Mouse (Mus musculus): ENCODE data around the gene Tet3.

The Tet3 gene

DNA sequence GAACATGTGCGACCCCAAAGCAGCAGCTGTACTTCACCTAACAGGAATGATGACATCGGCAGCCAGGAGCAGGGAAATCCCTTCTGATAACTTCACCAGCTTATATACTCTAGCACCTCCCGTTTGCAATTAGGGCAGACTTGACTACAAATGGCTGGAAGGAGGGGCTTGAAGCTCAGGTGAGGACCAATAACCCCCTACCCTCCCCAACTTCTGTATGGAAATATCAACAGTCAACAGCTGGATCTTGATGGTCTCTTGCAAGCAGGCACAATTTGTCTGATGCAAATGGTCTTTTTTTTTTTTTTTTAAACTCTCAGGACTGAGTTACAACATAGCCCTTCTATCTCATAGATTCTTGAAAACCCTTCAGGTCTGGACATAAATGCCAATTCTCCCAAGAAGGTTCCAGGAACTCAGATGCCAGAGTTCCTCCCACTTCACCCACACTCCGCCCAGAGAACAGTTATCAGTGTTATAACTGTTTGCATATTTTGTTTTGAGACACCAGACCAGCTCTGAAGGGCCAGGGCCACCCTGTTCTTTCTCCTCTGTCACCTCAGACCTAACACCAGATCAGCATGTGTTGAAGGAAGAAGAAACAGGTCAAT is at the start of gene Tet3:
Gene Tet3, minus strand, starts transcription at position 51 of the 611 bp plus-strand sequence.
- DNase-seq (ENCODE audit: low read depth, low spot score) = no peak

DNA sequence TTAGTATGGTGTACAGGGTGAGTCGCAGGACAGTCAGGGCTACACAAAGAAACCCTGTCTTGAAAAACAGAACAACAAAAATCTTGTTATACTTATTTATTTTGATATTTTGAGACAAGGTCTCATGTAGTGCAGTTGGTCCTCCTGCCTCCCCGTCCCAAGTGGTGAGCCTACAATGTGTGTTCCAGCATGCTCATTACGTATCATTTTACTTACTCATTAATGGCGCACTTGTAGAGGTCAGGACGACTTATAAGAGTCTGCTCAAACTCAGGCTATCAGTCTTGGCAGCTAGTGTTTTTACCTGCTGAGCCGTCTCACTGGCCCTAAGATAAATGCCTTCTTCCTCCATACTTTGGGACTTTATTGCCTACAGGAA is 48.3 kb upstream of the Tet3 start:
- no peak for DNase-seq (ENCODE audit: low read depth, low spot score)

DNA sequence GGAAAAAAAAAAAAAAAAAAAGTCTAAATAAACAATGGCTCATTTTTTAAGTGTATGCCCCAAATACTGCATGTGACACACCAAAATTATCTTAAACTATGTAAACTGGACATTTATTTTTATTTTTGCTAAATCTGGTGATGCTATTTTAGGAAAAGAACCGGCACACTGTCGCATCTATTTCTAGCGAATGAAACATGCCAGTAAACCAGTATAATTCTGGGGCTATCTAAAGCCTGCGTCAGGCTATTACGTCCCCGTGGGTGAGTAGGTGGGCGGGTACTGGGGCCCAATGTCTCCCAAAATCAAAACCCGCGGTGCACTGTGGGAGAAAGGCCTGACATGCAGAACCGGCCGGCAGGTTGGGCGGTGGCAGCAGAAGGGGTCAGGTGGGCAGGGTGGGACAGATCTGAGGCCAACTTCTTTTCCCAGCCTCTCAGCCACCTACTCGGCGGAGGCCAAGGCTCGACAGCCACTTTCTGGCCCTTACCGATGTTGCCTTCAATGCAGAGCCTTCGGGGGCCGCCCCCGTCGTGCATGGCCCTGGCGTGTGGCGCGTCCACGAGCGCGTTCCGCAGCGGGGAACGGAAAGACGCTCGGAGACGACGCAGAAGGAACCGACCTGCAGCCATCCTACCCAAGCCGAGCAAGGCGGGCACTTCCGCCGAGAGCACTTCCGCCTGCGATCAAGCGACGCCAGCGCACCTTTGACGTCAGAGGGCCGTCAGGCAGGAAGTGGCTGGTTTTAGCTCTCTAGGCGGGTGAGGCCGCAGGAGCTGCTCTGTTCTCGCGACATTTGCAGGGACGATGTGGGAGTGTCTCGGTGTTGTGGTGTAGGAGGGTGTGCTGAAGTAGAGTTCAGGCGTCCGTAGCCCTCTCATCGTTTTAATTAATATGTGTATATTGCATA is 47.6 kb upstream of the Tet3 start, which contains the start of gene Dguok:
Gene Dguok, minus strand, starts transcription at position 712 of the 910 bp plus-strand sequence.
- DNase-seq (ENCODE audit: low read depth, low spot score) = peak; percentile 97

DNA sequence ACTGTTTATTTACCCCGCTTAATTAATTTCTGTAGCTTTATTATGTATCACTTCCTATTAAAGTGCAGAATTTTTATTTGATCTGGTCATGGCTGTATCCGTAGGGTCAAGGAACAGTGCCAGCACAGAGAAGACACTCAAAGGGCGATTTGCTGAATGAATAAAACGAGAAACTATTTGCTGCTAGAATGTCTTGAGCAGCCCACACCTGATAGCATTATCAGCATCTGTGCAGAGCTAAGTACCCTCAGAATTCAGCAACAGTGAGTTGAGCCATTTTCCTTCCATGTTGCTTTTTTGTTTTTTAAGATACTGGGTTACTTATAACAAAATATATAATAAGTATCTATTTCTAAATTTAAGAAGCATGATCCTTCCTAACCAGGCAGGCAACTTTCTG is 46.7 kb upstream of the Tet3 start:
- DNase-seq (ENCODE audit: low read depth, low spot score) = no peak

DNA sequence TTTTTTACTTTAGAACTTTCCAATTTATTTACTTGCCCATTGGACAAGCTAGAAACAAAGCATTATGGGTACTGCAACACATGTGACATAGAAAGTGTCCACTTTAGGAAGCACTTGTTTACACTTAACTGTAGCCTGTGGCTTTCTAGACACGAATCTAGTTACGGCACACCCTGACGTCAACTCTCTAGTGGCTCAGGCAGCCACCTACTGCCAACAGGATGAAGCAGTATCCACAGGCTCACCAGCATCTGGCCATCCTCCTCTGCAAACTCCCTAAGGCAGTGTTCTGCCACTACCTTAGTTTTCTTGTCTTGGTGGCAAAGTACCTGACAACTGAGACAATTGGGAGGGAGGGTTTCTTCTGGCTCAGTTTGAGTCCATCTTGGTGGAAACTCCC is 44.5 kb upstream of the Tet3 start:
- no peak for DNase-seq (ENCODE audit: low read depth, low spot score)

DNA sequence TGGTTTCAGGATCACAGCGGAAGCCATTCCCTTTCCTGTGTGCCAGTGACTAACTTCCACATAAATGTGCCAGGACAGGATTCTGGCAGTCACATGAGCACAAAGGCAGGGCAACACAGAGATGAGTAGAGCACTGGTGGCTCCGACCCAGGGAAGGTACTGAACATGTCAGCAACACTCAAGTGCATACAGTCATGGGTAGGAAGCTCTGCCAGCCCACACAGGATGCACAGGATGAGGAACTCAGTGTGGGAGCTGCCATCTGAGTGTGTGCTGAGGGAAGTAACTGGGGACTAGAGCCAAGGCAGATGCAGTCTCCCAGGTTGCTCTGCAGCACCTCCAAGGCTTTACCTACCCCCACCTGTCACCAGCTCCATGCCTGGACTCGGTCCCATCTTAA is 43.8 kb upstream of the Tet3 start:
- DNase-seq (ENCODE audit: low read depth, low spot score) = no peak

DNA sequence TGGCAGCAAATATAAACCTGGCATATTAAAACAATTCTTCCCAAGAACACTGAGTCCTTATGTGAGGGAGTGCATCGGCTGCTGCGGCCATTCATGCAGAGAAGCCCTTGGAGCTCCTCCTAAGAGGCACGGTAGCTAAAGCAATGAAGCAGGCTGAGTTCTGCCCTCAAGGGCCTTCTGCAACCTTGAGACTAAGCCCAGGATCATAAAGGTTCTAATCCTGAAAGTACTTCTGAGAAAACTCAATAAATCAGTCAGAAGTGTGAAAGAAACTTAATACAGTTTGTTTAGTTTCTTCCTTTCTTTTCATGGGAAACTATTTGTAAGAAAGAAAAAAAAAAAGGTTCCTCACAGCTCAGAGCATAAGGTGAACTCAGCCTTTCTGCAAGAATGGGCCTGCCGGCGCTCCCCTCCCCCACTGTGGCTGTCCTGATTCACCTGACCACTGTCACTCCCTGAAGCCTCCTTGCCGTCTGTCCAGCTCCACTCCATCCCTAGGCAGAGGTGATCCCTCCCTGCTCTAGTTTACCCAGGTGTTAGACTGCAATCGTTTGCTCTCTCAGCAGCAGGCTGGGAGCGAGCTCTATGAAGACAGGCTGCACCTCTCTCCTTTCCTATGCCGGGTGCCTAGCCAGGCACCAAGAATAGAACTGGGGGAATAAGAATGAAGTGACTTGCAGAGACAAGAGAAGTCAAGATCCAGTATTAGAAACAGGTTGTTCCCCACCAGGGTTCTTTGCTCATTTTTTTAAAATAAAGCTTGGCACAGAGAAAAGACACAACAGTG is 42.8 kb upstream of the Tet3 start:
- DNase-seq (ENCODE audit: low read depth, low spot score) = no peak

DNA sequence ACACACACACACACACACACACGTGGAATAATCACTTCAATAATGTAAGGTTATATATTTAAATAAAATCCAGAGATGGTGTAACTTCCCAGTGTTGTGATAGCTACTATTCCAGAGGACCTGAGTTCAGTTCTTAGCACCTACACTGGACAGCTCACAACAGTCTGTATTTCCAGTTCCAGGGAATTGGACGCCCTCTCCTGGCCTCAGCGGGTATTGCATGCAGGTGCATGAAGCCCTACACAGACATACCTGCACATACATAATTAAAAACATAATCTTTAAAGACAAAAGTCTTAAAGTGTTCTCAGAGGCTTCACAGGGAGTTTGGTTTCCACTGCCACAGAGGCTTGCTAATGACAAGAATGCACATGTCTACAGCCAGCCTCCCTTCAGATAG is 41.6 kb upstream of the Tet3 start:
- DNase-seq (ENCODE audit: low read depth, low spot score) = no peak

DNA sequence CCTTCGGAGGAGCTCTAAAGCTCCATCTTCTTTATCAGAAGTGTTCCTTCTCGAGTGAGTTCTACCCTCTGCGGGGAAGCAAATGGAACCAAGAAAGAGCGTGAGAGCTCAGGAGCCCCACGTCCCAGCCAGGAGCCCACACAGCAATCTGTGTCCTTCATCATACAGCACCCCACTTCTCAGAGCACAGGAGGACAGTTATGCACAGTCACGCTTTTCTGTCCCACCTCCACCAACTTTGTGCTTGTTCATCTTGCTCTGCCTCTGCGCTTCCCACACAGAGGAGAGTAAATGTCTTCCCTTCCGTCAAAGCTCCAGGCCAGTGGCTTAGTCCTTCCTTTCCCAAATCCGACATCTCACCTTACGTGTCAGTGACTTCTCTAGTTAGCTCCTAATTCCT is 40.2 kb upstream of the Tet3 start:
- DNase-seq (ENCODE audit: low read depth, low spot score) = no peak

DNA sequence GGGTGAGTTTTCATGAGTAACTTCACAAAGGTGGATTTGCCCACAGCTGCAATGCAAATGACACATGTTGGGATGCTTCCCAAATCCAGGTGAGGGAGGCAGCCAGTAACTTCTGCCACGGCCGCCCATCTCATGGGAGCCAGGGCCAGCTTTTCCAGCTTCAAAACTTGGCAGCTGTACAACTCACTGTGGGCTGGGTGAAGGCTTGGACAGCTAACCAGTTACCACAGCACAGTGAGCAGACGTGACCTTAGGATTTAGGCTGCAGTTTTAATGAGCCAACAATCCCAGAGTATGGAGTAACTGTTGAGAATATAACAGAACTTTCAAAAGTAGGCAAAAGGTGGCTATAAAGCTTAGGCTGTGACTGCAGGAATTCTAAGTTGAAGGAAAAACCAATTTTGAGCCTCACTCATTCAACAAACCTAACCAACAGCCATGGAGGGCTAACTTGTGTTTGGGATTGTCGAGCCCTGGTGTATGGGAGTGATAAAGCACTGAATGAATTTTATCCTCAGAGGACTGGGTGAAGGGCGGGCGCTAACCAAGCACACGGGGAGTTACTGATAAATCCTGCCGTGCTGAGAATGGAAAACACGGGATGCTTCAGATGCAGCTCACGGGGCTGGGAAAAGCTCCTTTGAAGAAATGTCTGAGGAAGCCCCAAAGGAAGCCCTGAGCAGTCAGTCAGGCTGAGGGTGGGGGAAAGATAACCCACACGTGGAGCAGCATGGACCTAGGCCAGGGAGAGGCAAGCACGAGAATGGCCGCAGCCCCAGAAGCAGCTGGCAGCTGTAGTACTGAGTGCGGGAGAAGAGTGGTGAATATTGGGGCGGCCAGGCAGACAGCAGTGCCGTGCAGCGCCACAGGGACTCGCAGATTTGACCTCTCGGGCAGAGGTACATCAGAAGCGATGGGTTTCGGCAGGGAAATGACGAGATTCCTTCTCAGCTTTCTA is 38.1 kb upstream of the Tet3 start:
- DNase-seq (ENCODE audit: low read depth, low spot score) = no peak

DNA sequence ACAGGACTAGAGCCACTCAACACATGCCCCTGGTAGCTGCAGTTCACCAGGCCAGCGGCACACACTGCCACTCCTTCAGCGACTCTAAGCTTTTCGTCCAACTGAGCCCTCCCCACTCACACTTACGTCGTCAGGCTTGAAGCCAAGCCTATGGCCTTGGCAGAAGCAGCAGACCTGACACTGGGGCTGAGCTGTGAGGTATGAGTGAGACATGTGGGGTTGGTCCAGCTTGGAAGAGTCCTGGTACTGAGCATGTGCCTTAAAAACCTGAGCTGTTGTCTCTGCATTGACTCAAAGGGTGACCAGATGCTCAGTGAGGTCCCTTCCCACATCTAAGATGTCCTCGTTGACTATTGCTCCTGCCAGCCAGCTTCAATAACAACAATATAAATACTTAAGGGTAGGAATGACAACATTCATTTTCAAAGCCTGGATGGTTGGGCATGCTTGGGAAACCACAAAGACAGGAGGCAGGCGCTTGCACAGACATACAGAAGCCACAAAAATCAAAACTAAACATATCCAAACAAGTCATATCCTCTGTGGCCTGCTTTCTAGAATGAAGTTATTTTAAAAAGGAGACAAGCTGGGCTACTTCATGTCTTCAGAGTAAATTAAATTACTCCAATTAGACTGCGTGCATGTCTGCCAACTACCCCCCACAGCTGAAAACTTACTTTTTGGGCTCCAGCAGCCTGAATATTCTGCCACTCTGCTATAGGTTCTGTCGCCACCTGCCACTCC is 37.3 kb upstream of the Tet3 start:
- DNase-seq (ENCODE audit: low read depth, low spot score) = no peak

DNA sequence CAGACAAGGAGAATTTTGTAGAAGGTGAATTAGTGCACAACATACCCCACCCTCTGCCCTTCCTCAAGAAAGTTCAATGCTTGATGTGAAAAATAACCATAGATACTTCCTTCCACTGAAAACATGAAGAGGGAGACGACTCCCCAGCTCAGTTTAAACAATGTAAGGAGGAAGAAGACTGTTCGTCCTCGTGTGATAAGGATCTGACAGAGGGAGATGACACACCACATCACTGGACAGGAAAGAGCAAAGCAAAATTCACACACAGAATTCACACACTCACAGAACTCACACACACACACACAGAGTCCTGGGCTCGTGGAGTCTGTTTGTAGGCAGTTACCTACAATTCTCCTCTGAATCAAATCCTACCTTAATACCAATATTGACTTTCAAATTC is 31.7 kb upstream of the Tet3 start:
- no peak for DNase-seq (ENCODE audit: low read depth, low spot score)

DNA sequence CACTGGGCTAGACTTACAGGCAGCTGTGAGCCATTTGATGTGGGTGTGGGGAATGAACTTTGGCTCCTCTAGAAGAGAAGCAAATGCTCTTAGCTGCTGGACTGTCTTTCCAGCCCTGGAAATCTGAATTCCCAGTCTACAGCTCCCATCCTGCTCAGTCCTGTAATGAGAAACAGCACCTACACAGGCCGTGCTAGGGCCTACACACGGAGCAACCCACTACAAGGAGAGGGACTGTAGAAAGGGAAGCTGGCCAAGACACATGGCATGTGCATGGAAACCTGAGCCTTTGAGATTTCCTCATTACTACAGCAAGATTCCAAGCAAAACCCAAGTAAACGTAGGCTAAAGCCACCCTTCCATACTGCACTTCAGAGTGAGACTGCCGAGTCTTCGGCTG is 29.3 kb upstream of the Tet3 start:
- DNase-seq (ENCODE audit: low read depth, low spot score) = no peak

DNA sequence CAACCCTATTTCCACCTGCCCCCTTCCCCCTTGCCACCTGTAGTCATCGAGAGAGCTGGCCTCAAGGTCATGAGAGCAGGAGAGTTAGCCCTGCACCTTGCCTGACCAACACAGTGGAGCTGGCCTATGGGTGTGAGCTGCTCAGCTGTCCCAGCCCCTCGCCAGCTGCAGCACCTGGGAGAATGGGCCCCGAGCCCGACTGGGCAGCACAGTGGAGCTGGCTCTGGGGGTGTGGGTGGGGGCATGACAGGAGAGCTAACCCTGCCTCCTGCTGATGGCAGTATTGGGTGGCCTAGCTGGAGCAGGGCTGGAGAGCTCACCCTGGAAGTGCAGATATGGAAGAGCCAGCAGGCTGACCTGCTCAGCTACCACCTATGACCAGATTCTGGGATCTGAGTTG is 28.4 kb upstream of the Tet3 start:
- DNase-seq (ENCODE audit: low read depth, low spot score) = no peak

DNA sequence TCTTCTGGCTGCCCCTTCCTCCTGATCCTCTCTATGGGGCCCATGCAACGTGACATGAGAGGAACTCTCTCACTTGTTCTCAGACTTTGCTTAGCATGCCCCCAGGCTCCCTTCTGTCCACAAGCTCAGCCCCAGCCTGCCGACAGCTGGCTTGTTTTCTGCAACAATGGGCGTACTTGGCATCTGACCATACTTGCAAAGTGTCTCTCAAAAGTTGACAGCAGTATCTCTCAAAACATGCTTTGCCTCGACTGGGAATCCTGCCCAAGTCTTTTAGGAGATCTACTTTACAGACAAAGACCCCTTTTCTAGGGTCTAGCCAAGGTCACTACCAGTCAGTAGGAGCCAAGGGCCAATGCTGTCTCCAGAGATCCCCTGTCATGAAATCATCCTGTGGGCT is 27.0 kb upstream of the Tet3 start:
- no peak for DNase-seq (ENCODE audit: low read depth, low spot score)

DNA sequence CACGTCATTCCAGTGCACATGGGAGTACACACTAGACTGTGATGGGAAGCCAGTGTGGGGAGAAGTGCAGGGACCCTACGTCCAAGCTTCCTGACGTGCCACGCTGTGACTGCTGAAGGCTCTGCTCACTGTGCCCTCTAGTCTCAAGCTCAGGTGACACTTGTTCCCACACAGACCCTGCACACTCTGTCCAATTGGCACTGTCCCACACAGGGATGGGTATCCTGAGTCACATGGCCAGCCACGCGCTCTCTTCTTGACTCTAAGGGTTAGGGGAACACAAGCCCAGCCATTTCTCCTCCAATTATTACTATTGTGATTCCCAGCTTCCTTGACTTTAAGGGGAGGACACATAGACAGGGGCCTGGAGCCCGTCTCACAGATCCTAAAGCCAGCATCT is 24.9 kb upstream of the Tet3 start:
- no peak for DNase-seq (ENCODE audit: low read depth, low spot score)

DNA sequence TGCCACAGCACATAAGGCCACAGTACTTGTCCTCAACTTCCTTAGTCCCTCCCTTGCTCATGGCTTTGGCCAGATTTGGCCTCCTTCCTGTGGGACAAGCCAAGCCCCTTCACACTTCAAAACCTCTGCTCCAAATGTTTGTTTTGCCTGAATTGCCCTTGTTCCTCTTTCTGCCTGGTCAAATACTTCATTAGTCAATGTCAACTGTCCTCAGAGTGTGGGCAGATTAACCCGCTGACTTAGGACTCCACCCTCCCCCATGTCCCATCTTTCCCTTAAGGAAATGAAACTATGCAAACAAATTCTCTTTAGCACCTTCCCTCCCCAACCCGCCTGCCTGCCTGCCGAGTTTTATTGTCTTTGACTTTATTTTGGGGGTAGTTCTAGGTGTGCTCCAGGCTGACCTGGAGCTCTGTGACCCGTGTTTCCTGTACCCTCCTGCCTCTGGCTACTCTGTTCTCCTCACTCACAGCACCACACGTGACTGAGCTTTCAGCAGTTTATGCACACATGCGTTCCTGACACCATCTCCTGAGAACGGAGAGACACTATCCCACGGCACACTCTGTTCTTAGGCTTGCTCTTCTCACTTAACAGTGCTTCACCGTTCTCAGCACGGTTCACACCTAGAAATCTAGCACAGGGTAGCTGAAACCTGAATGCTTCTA is 23.7 kb upstream of the Tet3 start:
- no peak for DNase-seq (ENCODE audit: low read depth, low spot score)

DNA sequence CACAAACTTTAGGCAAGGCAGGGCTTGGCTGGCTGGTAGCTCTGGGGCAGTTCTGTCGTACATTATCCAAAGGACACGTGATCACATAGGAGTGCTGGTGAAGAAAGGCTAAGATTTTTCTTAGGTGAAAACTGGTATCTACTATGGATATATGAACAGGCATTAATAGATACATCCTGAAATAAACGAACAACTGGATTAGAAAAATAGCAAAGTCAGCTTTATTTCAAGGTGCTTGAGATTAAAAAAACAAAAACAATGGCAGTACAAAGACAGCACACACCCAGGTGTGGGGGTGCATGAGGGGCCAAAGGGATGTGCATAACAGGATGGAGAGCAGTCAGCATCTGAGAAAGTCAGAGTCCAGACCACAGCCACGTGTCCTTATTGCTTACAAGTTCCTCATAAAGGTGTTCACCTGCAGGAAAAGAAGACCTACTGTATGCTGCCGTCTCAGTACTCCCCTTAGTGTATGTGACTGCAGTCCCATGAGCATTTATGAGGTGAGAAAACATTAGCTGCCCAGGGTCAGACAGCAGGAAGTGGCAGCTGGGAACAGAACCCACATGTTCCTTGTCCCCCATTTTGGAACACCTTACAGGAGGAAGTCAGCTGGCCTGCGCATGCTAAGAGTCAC is 21.3 kb upstream of the Tet3 start:
- DNase-seq (ENCODE audit: low read depth, low spot score) = no peak

DNA sequence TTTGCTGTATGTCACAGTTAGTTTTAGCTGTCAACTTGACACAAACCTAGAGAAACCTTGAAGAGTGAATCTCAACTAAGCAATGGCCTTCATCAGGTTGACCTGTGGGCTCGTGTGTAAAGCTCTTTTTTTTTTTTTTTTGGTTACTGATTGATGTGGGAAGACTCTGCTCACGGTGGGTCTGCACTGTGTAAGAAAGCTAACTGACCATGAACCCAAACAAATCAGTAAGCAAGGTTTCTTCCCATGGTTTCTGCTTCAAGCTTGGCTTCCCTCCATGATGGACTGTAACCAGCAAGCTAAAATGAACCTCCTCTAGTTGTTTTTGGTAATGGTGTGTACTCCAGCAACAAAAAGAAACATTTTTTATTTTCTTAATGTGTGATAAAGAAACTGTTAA is 20.3 kb upstream of the Tet3 start:
- DNase-seq (ENCODE audit: low read depth, low spot score) = no peak

DNA sequence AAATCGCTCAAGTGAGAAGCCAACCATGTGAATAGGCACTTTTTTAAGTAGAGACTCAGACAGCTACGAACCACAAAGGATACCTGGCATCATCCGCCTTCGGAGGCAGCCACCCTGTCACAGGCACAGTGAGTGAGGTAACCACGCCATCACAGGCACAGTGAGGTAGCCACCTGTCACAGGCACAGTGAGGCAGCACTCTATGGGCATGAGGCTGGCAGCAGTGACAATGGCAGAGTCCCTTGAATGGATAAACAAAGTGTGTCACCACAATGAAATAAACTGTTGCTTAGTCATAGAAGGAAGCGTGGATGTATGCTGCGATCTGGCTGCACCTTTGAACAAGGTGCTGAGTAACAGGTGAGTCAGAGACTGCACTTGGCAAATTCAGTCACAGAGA is 19.7 kb upstream of the Tet3 start:
- no peak for DNase-seq (ENCODE audit: low read depth, low spot score)
